Mouse (Mus musculus) Patski (cell line): Measurements from ENCODE around the gene Crabp2. TPM values are rescaled to one million over a fixed set of nuclear protein-coding genes. Genes with fewer than 3 reads are reported as not detected.

Experiments
- ATAC-seq: fragments of 100-300 bp; one replicate; pipeline ENCODE4 v1.8.0; 2021
- CTCF ChIA-PET: fragments of 350-600 bp; sonication (Branson Sonifier 250); formaldehyde crosslinking; loops from one replicate; lab custom pipeline; 2022; ENCODE audit warnings: inconsistent platforms; lab: Charles Lee
- POLR2A ChIA-PET: fragments of 350-600 bp; sonication (Branson Sonifier 250); formaldehyde crosslinking; loops from one replicate; lab custom pipeline; 2022; ENCODE audit warnings: antibody characterized with exemption, inconsistent platforms; lab: Charles Lee
- DNase-seq: peaks from one replicate; pipeline ENCODE4 v3.0.0-alpha.2; 2011; ENCODE audit warnings: low read depth, low spot score
- H3K27me3 ChIP-seq: fragments of 371-371 bp; one replicate; pipeline ENCODE4 v1.5.1; 2021
- CTCF ChIP-seq: fragments of 100-300 bp; IDR thresholded peaks from one replicate; pipeline ENCODE4 v1.5.1; 2021
- in situ Hi-C: fragments of 300-500 bp; cut with MboI; formaldehyde crosslinking; loops from 3 replicates; pipeline ENCODE4 v1.11.1; 2018; ENCODE audit warnings: low pct_unique_long_range_greater_than_20kb, mixed read lengths
- polyA plus RNA-seq: library from polyadenylated mRNA; unstranded; gene quantifications from one replicate; pipeline ENCODE4 v1.2.3, GENCODE M21; 2021

The Crabp2 gene
- polyA plus RNA-seq, 1 experiment from 2014 or later = 0.59 TPM

DNA sequence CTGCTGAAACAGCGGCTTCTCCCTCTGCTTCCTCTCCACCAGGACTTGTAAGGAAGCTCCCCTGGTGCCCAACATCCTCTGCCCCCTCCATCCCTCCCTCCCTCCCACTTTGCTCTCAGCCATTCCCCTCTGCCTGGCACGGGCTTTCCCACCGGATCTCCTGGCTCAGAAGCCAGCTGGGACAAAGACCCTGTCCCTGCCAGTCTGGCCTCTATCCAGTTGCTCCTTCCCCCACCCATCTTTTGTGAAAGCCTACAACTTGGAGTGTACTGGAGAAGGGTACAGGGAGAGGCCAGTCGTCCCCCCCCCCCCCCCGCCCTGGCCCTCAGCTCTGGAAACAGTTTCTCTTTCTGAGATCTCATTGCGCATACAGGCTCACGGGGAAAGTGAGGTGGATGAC is 50.3 kb downstream of the Crabp2 start:
- DNase-seq (no peak), ATAC-seq (no peak)
- TF ChIP-seq CTCF = no peak
- CTCF ChIA-PET = interaction anchor here (0.7 to 2.0 kb wide), 4 partner anchors 10 to 63 kb away, joined by 3 to 7 read pairs (median 4); no protein-coding TSS in a partner anchor
- H3K27me3 ChIP-seq = peaks cover 91% of the 10 kb centered on the region
- POLR2A ChIA-PET = interaction anchor here (1.1 kb wide), 1 partner anchor 65 kb away, joined by 3 read pairs; no protein-coding TSS in a partner anchor
- in situ Hi-C loops = no loop called here

DNA sequence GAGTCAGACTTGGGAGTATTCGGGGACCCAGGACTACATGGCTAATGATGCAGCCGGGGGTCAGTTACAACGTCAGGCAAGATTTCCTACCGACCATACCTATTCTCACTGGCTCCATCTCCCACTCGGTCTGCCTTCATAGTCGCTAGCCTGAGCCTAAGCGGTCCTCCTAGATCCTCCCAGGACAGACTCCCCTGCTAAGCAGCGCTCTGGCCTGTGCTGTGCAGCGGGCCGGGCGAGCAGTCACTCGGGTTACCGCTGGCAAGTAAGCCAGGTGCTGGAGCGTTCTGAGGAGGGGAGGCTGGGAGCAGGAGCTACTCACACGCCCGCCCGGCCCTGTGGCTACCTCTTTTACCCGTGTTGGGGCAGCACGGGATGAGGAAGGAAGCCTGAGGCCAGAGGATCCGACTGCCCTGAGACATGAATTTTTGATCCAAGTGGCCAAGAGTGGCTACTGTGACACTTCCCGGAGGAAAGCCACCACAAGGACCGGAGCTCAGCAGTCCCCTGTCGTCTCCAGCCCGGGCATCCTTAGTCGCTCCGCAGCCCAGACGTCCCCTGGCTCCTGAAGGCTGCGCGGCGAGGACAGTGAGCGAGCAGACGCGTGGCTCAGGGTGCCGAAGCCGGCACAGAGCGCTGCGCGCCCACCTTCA is 50.9 kb downstream of the Crabp2 start:
- ChIA-PET POLR2A (interaction anchor here (1.1 kb wide), 1 partner anchor 65 kb away, joined by 3 read pairs; no protein-coding TSS in a partner anchor), CTCF (interaction anchor here (0.7 to 2.0 kb wide), 3 partner anchors 13 to 63 kb away, joined by 3 to 7 read pairs (median 5); no protein-coding TSS in a partner anchor)
- no peak for TF ChIP-seq CTCF
- in situ Hi-C loops = no loop called here
- DNase-seq = no peak
- ATAC-seq = no peak
- peaks cover 86% of the 10 kb centered on the region for H3K27me3 ChIP-seq

- ATAC-seq (no peak), DNase-seq (no peak)
- TF ChIP-seq CTCF = no peak
- ChIA-PET CTCF (interaction anchor here (1.1 to 1.7 kb wide), 3 partner anchors 11 to 72 kb away, joined by 3 to 5 read pairs (median 4); no protein-coding TSS in a partner anchor), POLR2A (no interaction called here)
- in situ Hi-C loops = no loop called here
- H3K27me3 ChIP-seq = peaks cover 80% of the 10 kb centered on the region
These were observed 51.7 kb downstream of the Crabp2 start, which contains the start of gene Bcan for GRCm38 (mm10) chr3:88000181-88000580. TSS of gene Bcan (minus strand) at chr3:88000230.

DNA sequence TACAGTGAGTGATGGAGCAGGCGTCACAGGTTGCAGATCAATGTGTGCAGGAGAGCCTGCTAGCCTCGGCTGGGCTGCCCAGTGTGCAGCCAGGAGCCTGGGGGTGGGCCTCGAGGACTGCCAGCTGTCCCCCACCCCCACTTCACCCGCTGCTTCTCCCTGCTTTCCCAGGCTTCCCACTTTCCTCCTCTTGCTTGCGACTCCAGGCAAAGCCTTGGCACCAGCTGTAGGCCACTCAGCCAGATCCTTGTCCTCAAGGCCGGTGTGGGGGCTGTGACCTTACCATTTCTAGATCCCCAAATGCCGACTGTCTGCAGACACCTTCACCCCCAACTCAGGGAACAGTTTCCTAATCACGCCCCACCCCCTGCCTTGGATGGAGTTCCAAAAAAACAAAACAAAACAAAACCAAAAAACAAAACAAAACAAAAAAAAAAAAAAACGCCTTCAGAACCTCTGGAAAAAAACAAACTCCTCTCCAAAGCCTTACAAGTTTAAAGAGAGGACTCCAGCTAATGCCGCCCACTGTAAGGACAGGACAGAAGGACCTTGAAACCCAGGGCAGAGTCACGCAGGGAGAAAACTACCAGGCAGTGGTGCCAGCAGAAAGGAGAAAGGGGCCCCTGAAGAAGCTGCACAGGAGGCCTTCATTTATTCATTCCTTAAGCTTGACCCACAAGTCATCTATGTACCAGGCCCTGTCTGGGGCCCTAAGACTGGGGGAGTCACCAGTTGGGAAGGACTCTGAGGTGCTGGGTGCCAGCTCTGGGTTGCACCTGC is 52.5 kb downstream of the Crabp2 start:
- ATAC-seq = no peak
- POLR2A ChIA-PET = no interaction called here
- in situ Hi-C loops = no loop called here

GRCm38 (mm10) chr3:88002291-88002976 is 54.0 kb downstream of the Crabp2 start:
- DNase-seq = no peak
- ChIA-PET POLR2A (no interaction called here), CTCF (interaction anchor here (1.4 to 2.4 kb wide), 2 partner anchors 16 to 66 kb away, joined by 3 to 9 read pairs; no protein-coding TSS in a partner anchor)
- no peak for ATAC-seq
- in situ Hi-C loops = no loop called here
- TF ChIP-seq CTCF = no peak
- H3K27me3 ChIP-seq = peaks cover 59% of the 10 kb centered on the region

More for the DNA sequence above, 52.5 kb downstream of the Crabp2 start:
- TF ChIP-seq CTCF = no peak
- DNase-seq = no peak
- CTCF ChIA-PET = interaction anchor here (0.7 to 2.4 kb wide), 5 partner anchors 10 to 71 kb away, joined by 3 to 9 read pairs (median 3); no protein-coding TSS in a partner anchor
- H3K27me3 ChIP-seq = peaks cover 73% of the 10 kb centered on the region

Other genes starting within 250 kb of the Crabp2 start
- 0.12 TPM for gene Lrrc71, start 200.0 kb upstream of the Crabp2 start, polyA plus RNA-seq
- not detected for gene Ntrk1, start 153.5 kb upstream of the Crabp2 start, polyA plus RNA-seq
- 0.06 TPM for gene Insrr, start 151.7 kb upstream of the Crabp2 start, polyA plus RNA-seq
- gene Pear1, start 124.4 kb upstream of the Crabp2 start, polyA plus RNA-seq = 2.8 TPM
- not detected for gene Sh2d2a, start 101.9 kb upstream of the Crabp2 start, polyA plus RNA-seq
- gene Prcc, start 63.1 kb upstream of the Crabp2 start, polyA plus RNA-seq = 72.2 TPM
- gene Hdgf, start 42.3 kb upstream of the Crabp2 start, polyA plus RNA-seq = 503 TPM
- 166 TPM for gene Mrpl24, start 29.2 kb upstream of the Crabp2 start, polyA plus RNA-seq
- gene Isg20l2, start 18.4 kb upstream of the Crabp2 start, polyA plus RNA-seq = 38.5 TPM
- 24.6 TPM for gene Rrnad1, start 17.9 kb upstream of the Crabp2 start, polyA plus RNA-seq
- gene Nes, start 22.4 kb downstream of the Crabp2 start, polyA plus RNA-seq = 45.0 TPM
- 0.28 TPM for gene Bcan, start 51.6 kb downstream of the Crabp2 start, polyA plus RNA-seq
- gene Hapln2, start 78.9 kb downstream of the Crabp2 start, polyA plus RNA-seq = 0.32 TPM
- gene Gpatch4, start 94.4 kb downstream of the Crabp2 start, polyA plus RNA-seq = 32.8 TPM
- 198 TPM for gene Naxe, start 109.8 kb downstream of the Crabp2 start, polyA plus RNA-seq
- gene Ttc24, start 129.6 kb downstream of the Crabp2 start, polyA plus RNA-seq = not detected
- 55.8 TPM for gene Iqgap3, start 133.3 kb downstream of the Crabp2 start, polyA plus RNA-seq
- 62.7 TPM for gene Mef2d, start 193.7 kb downstream of the Crabp2 start, polyA plus RNA-seq